Mouse (Mus musculus): Measurements from ENCODE around the gene Lrrc37a. TPM values are rescaled to one million over a fixed set of nuclear protein-coding genes. Genes with fewer than 3 reads are reported as not detected.

Lrrc37a gene
- polyA plus RNA-seq, 1 experiment = not detected

- Histone ChIP-seq H3K27ac (ENCODE audit: insufficient read depth, low read length) (no peak overlapping the region), H3K27me3 (ENCODE audit: control insufficient read depth, insufficient read depth, low read length) (no peaks in the 10 kb centered on the region), H3K4me1 (ENCODE audit: control insufficient read depth, insufficient read depth, low read length) (peaks cover 6% of the 10 kb centered on the region), H3K4me3 (replicated peaks; ENCODE audit: insufficient read depth, low read depth, low read length) (no peak overlapping the region)
- 63% methylated on average over 7 of the region's 7 CpGs for WGBS
- TF ChIP-seq POLR2A (IDR thresholded peaks at IDR 0.05; ENCODE audit: borderline replicate concordance, insufficient read depth, low read length) = no peak
- no peak for DNase-seq
Measured at GRCm38 (mm10) chr11:103406551-103406950, 97.8 kb downstream of the Lrrc37a start.

DNA sequence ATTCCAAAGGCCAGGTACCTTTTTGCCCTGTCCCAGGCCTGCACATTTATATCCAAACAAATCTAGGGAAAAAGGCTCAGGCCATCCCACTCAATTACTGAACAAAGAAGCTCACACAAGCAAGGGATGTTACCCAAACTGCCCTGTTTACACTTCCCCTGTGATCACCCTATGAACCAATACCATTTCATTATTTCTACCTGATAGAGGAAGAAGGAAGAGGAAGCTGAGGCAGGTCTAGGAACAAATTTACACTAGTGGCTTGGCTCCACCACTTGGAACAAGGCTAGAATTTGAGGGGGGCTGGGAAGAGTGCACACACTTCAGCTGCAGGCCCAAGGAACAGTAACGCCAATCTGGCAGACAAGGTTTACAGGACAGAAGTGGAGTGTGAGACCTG lies 98.6 kb downstream of the Lrrc37a start:
- no peak overlapping the region for H3K27ac ChIP-seq (ENCODE audit: insufficient read depth, low read length)

GRCm38 (mm10) chr11:103404618-103405017 lies 99.8 kb downstream of the Lrrc37a start:
- Histone ChIP-seq H3K4me3 (replicated peaks; ENCODE audit: insufficient read depth, low read depth, low read length) (no peak overlapping the region), H3K4me1 (ENCODE audit: control insufficient read depth, insufficient read depth, low read length) (peaks cover 2% of the 10 kb centered on the region), H3K27me3 (ENCODE audit: control insufficient read depth, insufficient read depth, low read length) (no peaks in the 10 kb centered on the region), H3K27ac (ENCODE audit: insufficient read depth, low read length) (no peak overlapping the region)
- TF ChIP-seq POLR2A (IDR thresholded peaks at IDR 0.05; ENCODE audit: borderline replicate concordance, insufficient read depth, low read length) = no peak
- no peak for DNase-seq

More for the DNA sequence above, 98.6 kb downstream of the Lrrc37a start:
- WGBS = 57% methylated on average over 1 of the region's 1 CpGs
- no peaks in the 10 kb centered on the region for H3K27me3 ChIP-seq (ENCODE audit: control insufficient read depth, insufficient read depth, low read length)
- no peak for DNase-seq
- TF ChIP-seq CTCF (IDR thresholded peaks at IDR 0.05; ENCODE audit: borderline replicate concordance, insufficient read depth, low read depth, low read length) (no peak), POLR2A (IDR thresholded peaks at IDR 0.05; ENCODE audit: borderline replicate concordance, insufficient read depth, low read length) (no peak)
- no peak overlapping the region for H3K4me3 ChIP-seq (replicated peaks; ENCODE audit: insufficient read depth, low read depth, low read length)
- peaks cover 4% of the 10 kb centered on the region for H3K4me1 ChIP-seq (ENCODE audit: control insufficient read depth, insufficient read depth, low read length)

DNA sequence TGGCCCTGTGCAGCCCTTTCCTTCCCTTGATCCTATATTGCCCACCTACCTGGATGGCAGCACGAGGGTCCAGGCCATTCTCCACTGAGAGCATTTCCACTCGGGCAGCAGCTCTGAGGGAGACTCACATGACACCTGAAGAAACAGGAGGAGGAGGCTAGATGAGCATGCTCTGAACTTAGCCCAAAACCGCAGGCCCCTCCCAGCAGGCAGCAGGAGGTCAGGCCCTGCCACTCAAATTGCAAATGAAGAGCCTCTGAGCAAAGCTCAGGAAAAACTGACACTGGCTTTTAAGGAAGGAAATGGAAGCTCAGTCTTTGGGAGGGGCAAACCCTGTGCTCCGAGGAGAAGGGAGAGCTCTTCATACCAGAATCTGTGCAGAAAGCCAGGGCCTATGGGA lies 100.6 kb downstream of the Lrrc37a start:
- Histone ChIP-seq H3K4me1 (ENCODE audit: control insufficient read depth, insufficient read depth, low read length) (peaks cover 2% of the 10 kb centered on the region), H3K27ac (ENCODE audit: insufficient read depth, low read length) (no peak overlapping the region), H3K27me3 (ENCODE audit: control insufficient read depth, insufficient read depth, low read length) (no peaks in the 10 kb centered on the region), H3K4me3 (replicated peaks; ENCODE audit: insufficient read depth, low read depth, low read length) (no peak overlapping the region)
- no peak for DNase-seq
- TF ChIP-seq POLR2A (IDR thresholded peaks at IDR 0.05; ENCODE audit: borderline replicate concordance, insufficient read depth, low read length) (no peak), CTCF (IDR thresholded peaks at IDR 0.05; ENCODE audit: borderline replicate concordance, insufficient read depth, low read depth, low read length) (no peak)
- 66% methylated on average over 4 of the region's 4 CpGs for WGBS

DNA sequence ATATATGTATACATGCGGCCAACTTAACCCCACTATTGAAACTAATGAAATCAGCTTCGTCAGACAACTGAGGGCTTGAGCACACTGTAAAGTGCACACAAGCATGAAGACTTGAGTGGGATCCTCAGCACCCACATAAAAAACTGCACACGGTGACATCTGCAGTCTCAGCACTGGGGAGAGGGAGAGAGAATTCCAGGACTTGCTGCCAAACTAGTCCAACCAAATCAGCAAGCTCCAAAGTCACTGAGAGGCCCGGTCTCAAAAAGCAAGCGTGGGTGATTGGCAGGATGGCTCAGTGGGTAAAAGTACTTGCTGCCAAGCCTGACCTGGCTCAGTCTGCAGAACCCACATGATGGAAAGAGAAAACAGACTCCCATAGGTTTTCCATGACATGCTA lies 101.7 kb downstream of the Lrrc37a start:
- H3K4me1 ChIP-seq (ENCODE audit: control insufficient read depth, insufficient read depth, low read length) = peaks cover 2% of the 10 kb centered on the region
- 40% methylated on average over 5 of the region's 5 CpGs for WGBS
- DNase-seq = peak in 1 of 2 experiments; percentile 14

DNA sequence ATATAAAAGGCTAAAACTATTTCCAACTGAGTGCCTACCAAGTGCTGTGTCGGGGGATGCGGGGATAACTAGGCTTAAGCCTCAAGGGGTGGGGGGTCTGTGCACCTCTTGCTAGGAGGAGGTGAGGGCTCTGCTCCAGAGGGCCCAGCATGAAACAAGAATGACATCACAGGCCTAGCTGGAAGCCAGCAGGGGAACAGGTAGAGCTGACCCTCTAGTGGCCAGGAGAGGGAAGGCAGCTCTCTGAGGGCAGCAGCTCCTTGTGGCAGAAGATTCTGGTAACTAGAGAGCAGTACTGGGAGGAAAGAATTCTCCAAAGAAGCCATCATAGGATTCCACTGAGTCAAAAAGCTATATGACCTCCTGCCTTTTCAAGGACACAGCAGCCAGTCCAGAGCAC lies 102.2 kb downstream of the Lrrc37a start:
- Histone ChIP-seq H3K4me1 (ENCODE audit: control insufficient read depth, insufficient read depth, low read length) (peaks cover 2% of the 10 kb centered on the region), H3K4me3 (replicated peaks; ENCODE audit: insufficient read depth, low read depth, low read length) (no peak overlapping the region), H3K27ac (ENCODE audit: insufficient read depth, low read length) (no peak overlapping the region), H3K27me3 (ENCODE audit: control insufficient read depth, insufficient read depth, low read length) (no peaks in the 10 kb centered on the region)
- peak; percentile 48 to 55 for DNase-seq
- 72% methylated on average over 2 of the region's 2 CpGs for WGBS
- TF ChIP-seq POLR2A (IDR thresholded peaks at IDR 0.05; ENCODE audit: borderline replicate concordance, insufficient read depth, low read length) (no peak), CTCF (IDR thresholded peaks at IDR 0.05; ENCODE audit: borderline replicate concordance, insufficient read depth, low read depth, low read length) (peak; percentile 72)

More for the DNA sequence above, 101.7 kb downstream of the Lrrc37a start:
- H3K27me3 ChIP-seq (ENCODE audit: control insufficient read depth, insufficient read depth, low read length) = no peaks in the 10 kb centered on the region
- no peak for TF ChIP-seq CTCF (IDR thresholded peaks at IDR 0.05; ENCODE audit: borderline replicate concordance, insufficient read depth, low read depth, low read length)
- no peak for TF ChIP-seq POLR2A (IDR thresholded peaks at IDR 0.05; ENCODE audit: borderline replicate concordance, insufficient read depth, low read length)
- no peak overlapping the region for H3K27ac ChIP-seq (ENCODE audit: insufficient read depth, low read length)
- H3K4me3 ChIP-seq (replicated peaks; ENCODE audit: insufficient read depth, low read depth, low read length) = no peak overlapping the region

Other genes starting within 250 kb of the Lrrc37a start
- gene Map3k14, start 237.1 kb downstream of the Lrrc37a start, polyA plus RNA-seq (2012; rRNA removed) = 6.0 and 6.1 TPM in 2 replicates
- gene Arhgap27, start 140.9 kb downstream of the Lrrc37a start, polyA plus RNA-seq (2012; rRNA removed) = 20.7 and 21.1 TPM in 2 replicates
- gene Plekhm1, start 91.9 kb downstream of the Lrrc37a start, polyA plus RNA-seq (2012; rRNA removed) = 18.5 and 19.1 TPM in 2 replicates
- not detected in 2 replicates for gene Gm884, start 116.5 kb upstream of the Lrrc37a start, polyA plus RNA-seq (2012; rRNA removed)
- 0.19 TPM in 1 of 2 replicates, not detected in the other for gene Lyzl6, start 134.3 kb upstream of the Lrrc37a start, polyA plus RNA-seq (2012; rRNA removed)
- 5.8 and 6.9 TPM in 2 replicates for gene Rprml, start 145.0 kb upstream of the Lrrc37a start, polyA plus RNA-seq (2012; rRNA removed)
- 86.5 and 87.4 TPM in 2 replicates for gene Gosr2, start 193.3 kb upstream of the Lrrc37a start, polyA plus RNA-seq (2012; rRNA removed)
- 1.0 and 1.1 TPM in 2 replicates for gene Wnt9b, start 245.2 kb upstream of the Lrrc37a start, polyA plus RNA-seq (2012; rRNA removed)